Mouse (Mus musculus) cerebellum, adult 9-11 months (tissue): ENCODE results near the gene Olfr250.
"Not testable (repeated sequence)": the region's sequence is repeated elsewhere in the genome, so short reads cannot be mapped to it uniquely, and the experiment has no call there.

ENCODE experiments used
- DNase-seq: peaks from one replicate; pipeline ENCODE4 v3.0.0; 2022

Gene Olfr250

DNA sequence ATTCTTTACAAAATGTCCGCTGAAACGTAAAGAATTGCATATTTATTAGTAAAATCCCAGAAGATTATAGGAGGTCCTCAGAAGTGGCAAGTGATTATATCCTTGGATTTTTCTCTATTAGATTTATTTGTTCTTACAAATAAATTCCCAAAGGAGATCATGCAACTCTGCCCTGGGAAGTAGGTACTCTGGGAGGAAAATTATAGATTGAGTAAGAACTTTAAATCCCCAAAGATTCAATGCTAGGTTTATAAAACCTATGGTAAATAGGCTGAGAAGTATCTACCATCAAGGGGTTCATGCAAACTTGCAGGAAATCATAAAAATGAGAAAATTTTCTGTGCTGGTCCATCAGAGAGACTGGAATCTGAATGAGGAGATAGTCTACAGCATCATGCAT, at the start of gene Olfr250:
Olfr250 (plus strand) TSS at position 301 of the 400 bp plus-strand sequence.
- DNase-seq, result no peak

DNA sequence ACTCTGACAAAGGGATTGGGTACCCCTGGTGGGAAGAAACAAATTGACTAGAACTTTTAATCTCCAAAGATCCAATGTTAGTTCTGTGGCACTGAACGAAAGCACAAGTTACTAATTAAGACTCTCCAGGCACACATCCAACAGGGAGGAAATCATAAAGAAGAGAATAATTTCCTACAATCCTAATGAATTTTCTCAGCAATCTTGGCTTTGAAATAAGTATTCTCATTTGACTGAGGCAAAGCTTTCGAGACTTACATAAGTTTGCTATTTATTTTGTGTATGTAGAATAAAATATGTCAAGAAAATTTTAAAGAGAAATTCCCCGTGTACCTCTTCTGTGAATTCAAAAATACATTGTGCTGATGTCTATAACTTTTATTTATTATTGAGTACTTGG, 37.9 kb upstream of the Olfr250 start, which contains the start of gene Olfr25:
Olfr25 (plus strand) TSS at position 301 of the 400 bp plus-strand sequence.
- DNase-seq, result no peak

DNA sequence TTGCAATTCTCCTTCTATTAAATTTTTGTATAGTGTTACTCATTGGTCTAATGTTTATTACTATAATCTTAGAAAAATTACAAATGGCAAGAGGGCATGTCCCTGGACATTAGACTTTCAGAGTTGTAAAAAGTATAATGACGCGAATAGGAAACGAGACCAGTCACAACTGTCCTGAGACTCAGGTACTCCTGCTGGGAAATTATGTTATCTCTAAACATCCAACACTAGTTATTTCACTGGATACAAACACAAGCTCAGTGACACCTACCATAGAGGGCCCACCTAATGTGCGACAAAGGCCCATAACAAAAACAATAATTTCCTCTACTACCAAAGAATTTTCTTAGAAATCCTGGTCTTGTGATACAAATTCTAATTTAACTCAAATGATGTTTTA, 18.6 kb upstream of the Olfr250 start, which contains the start of gene Olfr898:
Olfr898 (plus strand) TSS at position 301 of the 400 bp plus-strand sequence.
- no peak for DNase-seq

DNA sequence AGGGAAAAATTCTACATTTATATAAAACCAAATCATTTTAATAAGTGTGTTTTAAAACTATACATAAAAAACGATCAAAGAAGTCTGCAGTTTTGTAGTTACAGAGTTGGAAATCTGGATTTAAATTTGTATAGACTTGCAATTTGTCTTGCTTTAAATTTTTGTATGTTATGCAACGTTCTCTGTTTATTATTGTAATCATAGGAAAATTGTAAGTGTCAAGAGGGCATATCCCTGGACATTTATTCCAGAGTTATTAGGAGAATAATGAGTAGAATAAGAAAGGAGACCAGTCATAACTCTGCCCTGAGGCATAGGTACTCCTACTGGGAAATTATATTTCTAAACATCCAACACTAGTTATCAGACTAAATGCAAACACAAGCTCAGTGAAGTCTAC, 10.1 kb downstream of the Olfr250 start, which contains the start of gene Olfr251:
Olfr251 (plus strand) TSS at position 301 of the 400 bp plus-strand sequence.
- no peak for DNase-seq

DNA sequence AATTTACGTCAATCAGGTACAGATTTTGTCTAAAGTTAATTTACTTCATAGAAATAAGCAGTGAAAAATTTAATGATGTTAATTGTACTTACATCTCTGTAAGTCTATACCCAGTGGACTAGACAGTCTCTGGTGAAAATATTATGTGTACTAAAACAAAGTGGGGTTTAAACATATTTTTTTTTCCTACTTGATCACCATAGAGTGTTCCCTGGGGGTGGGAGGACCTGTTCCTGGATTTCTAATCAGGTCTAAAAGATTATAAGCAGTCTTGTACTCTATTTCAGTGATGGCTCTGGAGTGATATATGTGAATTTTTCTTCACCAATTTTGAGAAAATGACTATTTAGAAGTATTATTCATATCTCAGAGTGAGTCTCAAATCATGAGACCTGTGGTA, 34.7 kb downstream of the Olfr250 start, which contains the start of gene Olfr147:
Olfr147 (plus strand) TSS at position 301 of the 400 bp plus-strand sequence.
- DNase-seq, result no peak

DNA sequence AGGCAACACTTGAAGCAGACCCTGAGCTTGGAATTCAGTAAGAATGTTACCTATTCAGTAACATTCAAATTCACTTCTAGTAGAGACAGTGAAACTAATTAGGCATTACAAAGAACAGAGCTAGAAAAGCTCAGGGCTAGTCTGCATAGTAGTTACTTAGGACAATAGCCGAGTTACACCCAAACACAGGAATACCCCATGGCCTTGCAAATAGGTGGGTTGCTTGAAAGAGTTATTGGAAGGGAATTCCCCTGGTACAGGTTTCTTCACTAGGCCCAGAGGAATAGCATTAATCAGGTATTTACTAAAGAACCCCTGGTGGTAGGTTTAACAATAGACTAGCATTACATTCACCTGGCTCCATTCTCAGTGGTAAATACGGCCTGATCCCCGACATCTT, 40.8 kb downstream of the Olfr250 start:
- DNase-seq, result not testable (repeated sequence)

DNA sequence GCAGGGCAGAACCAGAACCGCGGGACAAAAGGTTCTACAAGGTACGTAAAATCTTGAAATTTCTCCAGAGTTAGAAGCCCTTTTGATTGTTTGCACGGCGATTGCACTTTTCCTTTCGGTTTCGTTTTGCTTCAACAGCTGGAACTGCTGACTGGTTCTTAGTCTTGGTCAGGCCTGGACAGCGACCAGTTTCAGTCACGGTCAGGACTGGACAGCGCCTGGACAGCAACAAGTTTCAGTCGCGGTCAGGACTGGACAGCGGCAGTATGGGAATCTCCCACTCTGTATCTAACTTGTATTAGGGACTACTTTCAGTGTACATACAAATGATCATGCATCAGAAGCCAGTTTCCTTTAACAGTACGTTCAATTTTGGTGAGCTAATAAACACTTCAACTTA, 46.8 kb downstream of the Olfr250 start:
- DNase-seq, result not testable (repeated sequence)
